Mouse (Mus musculus): Measurements from ENCODE around the gene Adarb2. TPM values are rescaled to one million over a fixed set of nuclear protein-coding genes. Genes with fewer than 3 reads are reported as not detected.

Adarb2 gene
- polyA plus RNA-seq, 1 experiment from 2014 or later, result 0.29 TPM

- WGBS, result 49% methylated on average over 5 of the region's 5 CpGs
- H3K4me2 ChIP-seq (ENCODE audit: low read depth, low read length), result no peak overlapping the region
- H3K4me3 ChIP-seq (ENCODE audit: low read length), result no peak overlapping the region
- H3K27me3 ChIP-seq (ENCODE audit: control insufficient read depth, insufficient read depth, low read depth, low read length), result no peaks in the 10 kb centered on the region
- no peaks in the 10 kb centered on the region for H3K36me3 ChIP-seq (ENCODE audit: control insufficient read depth, insufficient read depth, low read length)
- H3K9me3 ChIP-seq (ENCODE audit: control insufficient read depth, low read length), result no peaks in the 10 kb centered on the region
- no peak for ATAC-seq (ENCODE audit: low read depth)
- H3K27ac ChIP-seq (ENCODE audit: low read length), result no peak overlapping the region
- peaks cover 4% of the 10 kb centered on the region; the same call in 1 of the 2 replicates for H3K4me1 ChIP-seq (replicated peaks; ENCODE audit: control insufficient read depth, insufficient read depth, low read length)
- H3K9ac ChIP-seq (ENCODE audit: low read length), result no peak overlapping the region
Observed at GRCm38 (mm10) chr13:8632072-8632471, 429.4 kb downstream of the Adarb2 start.

- no peaks in the 10 kb centered on the region for H3K36me3 ChIP-seq (ENCODE audit: control insufficient read depth, insufficient read depth, low read length)
- H3K4me3 ChIP-seq (ENCODE audit: low read length), result no peak overlapping the region
- ATAC-seq (ENCODE audit: low read depth), result peak; percentile 71
- H3K9ac ChIP-seq (ENCODE audit: low read length), result no peak overlapping the region
- no peak overlapping the region for H3K4me2 ChIP-seq (ENCODE audit: low read depth, low read length)
- no peaks in the 10 kb centered on the region for H3K9me3 ChIP-seq (ENCODE audit: control insufficient read depth, low read length)
- 36% methylated on average over 5 of the region's 5 CpGs for WGBS
- peaks cover 4% of the 10 kb centered on the region; the same call in 1 of the 2 replicates for H3K4me1 ChIP-seq (replicated peaks; ENCODE audit: control insufficient read depth, insufficient read depth, low read length)
- H3K27me3 ChIP-seq (ENCODE audit: control insufficient read depth, insufficient read depth, low read depth, low read length), result no peaks in the 10 kb centered on the region
- no peak overlapping the region for H3K27ac ChIP-seq (ENCODE audit: low read length)
Observed at GRCm38 (mm10) chr13:8633385-8634337, 431.0 kb downstream of the Adarb2 start.

DNA sequence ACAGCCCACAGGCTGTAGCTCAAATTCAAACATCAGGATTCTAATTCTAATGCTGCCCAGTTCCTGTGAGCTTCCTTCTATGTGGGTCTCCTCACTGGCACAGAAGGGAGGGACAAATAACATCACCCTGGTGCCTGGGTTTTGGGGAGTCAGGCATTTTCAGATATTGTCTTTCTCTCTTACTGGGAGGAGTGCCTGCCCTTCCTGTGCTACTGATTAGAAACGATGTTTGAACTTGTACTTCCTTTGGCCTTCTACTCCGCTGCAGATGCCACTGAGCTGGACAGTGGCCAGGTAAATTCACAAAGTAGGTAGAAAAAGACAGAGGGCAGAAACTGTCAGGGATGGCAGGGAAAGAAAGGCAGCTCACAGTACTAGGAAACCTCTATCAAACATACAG is 439.4 kb downstream of the Adarb2 start:
- no peak overlapping the region for H3K4me3 ChIP-seq (ENCODE audit: low read length)
- no peaks in the 10 kb centered on the region for H3K9me3 ChIP-seq (ENCODE audit: control insufficient read depth, low read length)
- H3K27me3 ChIP-seq (ENCODE audit: control insufficient read depth, insufficient read depth, low read depth, low read length), result no peaks in the 10 kb centered on the region
- no peaks in the 10 kb centered on the region for H3K36me3 ChIP-seq (ENCODE audit: control insufficient read depth, insufficient read depth, low read length)
- 28% methylated on average over 2 of the region's 2 CpGs for WGBS
- H3K4me1 ChIP-seq (replicated peaks; ENCODE audit: control insufficient read depth, insufficient read depth, low read length), result no peaks in the 10 kb centered on the region
- H3K9ac ChIP-seq (ENCODE audit: low read length), result no peak overlapping the region
- no peak overlapping the region for H3K4me2 ChIP-seq (ENCODE audit: low read depth, low read length)
- no peak overlapping the region for H3K27ac ChIP-seq (ENCODE audit: low read length)
- no peak for ATAC-seq (ENCODE audit: low read depth)

GRCm38 (mm10) chr13:8643920-8644319 is 441.3 kb downstream of the Adarb2 start:
- Histone ChIP-seq H3K4me2 (ENCODE audit: low read depth, low read length) (no peak overlapping the region), H3K9ac (ENCODE audit: low read length) (no peak overlapping the region), H3K27me3 (ENCODE audit: control insufficient read depth, insufficient read depth, low read depth, low read length) (no peaks in the 10 kb centered on the region), H3K4me1 (replicated peaks; ENCODE audit: control insufficient read depth, insufficient read depth, low read length) (no peaks in the 10 kb centered on the region), H3K4me3 (ENCODE audit: low read length) (no peak overlapping the region), H3K9me3 (ENCODE audit: control insufficient read depth, low read length) (no peaks in the 10 kb centered on the region), H3K27ac (ENCODE audit: low read length) (no peak overlapping the region), H3K36me3 (ENCODE audit: control insufficient read depth, insufficient read depth, low read length) (no peaks in the 10 kb centered on the region)
- no peak for ATAC-seq (ENCODE audit: low read depth)
- 58% methylated on average over 3 of the region's 3 CpGs for WGBS

- ATAC-seq (ENCODE audit: low read depth), result no peak
- no peak overlapping the region for H3K9ac ChIP-seq (ENCODE audit: low read length)
Observed at GRCm38 (mm10) chr13:8644805-8645679, 442.4 kb downstream of the Adarb2 start.

GRCm38 (mm10) chr13:8649261-8649660 is 446.6 kb downstream of the Adarb2 start:
- Histone ChIP-seq H3K9me3 (ENCODE audit: control insufficient read depth, low read length) (no peaks in the 10 kb centered on the region), H3K27ac (ENCODE audit: low read length) (no peak overlapping the region), H3K9ac (ENCODE audit: low read length) (no peak overlapping the region), H3K4me2 (ENCODE audit: low read depth, low read length) (no peak overlapping the region), H3K36me3 (ENCODE audit: control insufficient read depth, insufficient read depth, low read length) (no peaks in the 10 kb centered on the region), H3K27me3 (ENCODE audit: control insufficient read depth, insufficient read depth, low read depth, low read length) (no peaks in the 10 kb centered on the region), H3K4me1 (replicated peaks; ENCODE audit: control insufficient read depth, insufficient read depth, low read length) (no peaks in the 10 kb centered on the region), H3K4me3 (ENCODE audit: low read length) (no peak overlapping the region)
- no peak for ATAC-seq (ENCODE audit: low read depth)
- WGBS, result 62% methylated on average over 2 of the region's 2 CpGs

More at GRCm38 (mm10) chr13:8644805-8645679, 442.4 kb downstream of the Adarb2 start:
- Histone ChIP-seq H3K36me3 (ENCODE audit: control insufficient read depth, insufficient read depth, low read length) (no peaks in the 10 kb centered on the region), H3K27me3 (ENCODE audit: control insufficient read depth, insufficient read depth, low read depth, low read length) (no peaks in the 10 kb centered on the region), H3K9me3 (ENCODE audit: control insufficient read depth, low read length) (no peaks in the 10 kb centered on the region), H3K27ac (ENCODE audit: low read length) (no peak overlapping the region), H3K4me3 (ENCODE audit: low read length) (no peak overlapping the region), H3K4me1 (replicated peaks; ENCODE audit: control insufficient read depth, insufficient read depth, low read length) (no peaks in the 10 kb centered on the region), H3K4me2 (ENCODE audit: low read depth, low read length) (no peak overlapping the region)
- 63% methylated on average over 9 of the region's 9 CpGs for WGBS

DNA sequence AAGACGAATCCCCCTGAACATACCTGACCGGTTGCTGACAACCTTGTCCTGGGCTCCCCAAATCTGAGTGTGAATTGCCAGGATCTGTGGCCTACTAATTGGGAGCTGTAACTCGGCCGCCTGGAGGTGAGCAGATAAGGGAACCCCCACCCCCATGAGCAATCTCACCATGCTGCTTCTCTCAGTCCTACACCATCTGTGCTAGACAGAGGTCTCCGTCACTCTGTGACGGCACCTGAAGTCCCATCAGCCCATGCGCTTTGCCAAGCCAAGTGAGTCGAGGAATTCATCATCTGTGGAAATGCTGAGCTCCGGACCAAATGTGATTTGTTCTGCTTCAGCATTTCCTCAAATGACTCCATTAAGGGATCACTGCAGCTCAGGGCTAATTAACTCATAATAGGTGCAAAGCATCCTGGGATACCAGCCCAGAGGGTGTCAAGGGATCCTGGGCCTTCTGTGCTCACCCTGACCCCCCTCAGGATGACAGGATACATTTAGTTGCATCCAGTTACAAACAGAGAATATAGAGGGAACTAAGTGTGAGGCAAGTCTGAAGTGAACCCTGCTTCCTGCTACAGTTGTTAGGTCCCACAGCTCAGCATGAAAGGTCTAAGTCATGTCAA is 462.1 kb downstream of the Adarb2 start:
- H3K4me1 ChIP-seq (replicated peaks; ENCODE audit: control insufficient read depth, insufficient read depth, low read length), result no peaks in the 10 kb centered on the region
- H3K27me3 ChIP-seq (ENCODE audit: control insufficient read depth, insufficient read depth, low read depth, low read length), result no peaks in the 10 kb centered on the region
- H3K9ac ChIP-seq (ENCODE audit: low read length), result no peak overlapping the region
- no peak overlapping the region for H3K27ac ChIP-seq (ENCODE audit: low read length)
- no peaks in the 10 kb centered on the region for H3K36me3 ChIP-seq (ENCODE audit: control insufficient read depth, insufficient read depth, low read length)
- H3K9me3 ChIP-seq (ENCODE audit: control insufficient read depth, low read length), result no peaks in the 10 kb centered on the region
- no peak for ATAC-seq (ENCODE audit: low read depth)
- H3K4me3 ChIP-seq (ENCODE audit: low read length), result no peak overlapping the region
- WGBS, result 91% methylated on average over 9 of the region's 9 CpGs
- no peak overlapping the region for H3K4me2 ChIP-seq (ENCODE audit: low read depth, low read length)

DNA sequence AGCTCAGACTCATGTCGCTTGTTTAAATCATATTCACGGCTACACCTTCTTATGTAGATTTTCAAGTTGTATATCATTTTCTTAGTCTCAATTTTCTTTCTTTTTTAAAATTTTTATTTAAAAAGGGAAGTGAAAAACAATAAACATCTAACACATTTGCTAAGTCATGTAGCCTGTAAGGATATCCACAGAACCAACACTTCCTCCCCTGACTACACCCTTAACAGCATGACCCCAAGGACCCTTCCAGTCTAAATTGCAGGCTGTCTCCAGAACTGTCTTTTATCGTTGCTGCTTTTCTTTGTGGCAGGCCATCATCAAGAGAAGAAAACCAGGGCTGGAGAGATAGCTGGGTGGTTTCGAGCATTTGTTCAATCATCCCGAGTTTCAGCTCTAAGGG is 474.5 kb downstream of the Adarb2 start:
- H3K9ac ChIP-seq (ENCODE audit: low read length), result no peak overlapping the region
- 67% methylated on average over 5 of the region's 5 CpGs for WGBS
- H3K4me3 ChIP-seq (ENCODE audit: low read length), result no peak overlapping the region
- H3K36me3 ChIP-seq (ENCODE audit: control insufficient read depth, insufficient read depth, low read length), result no peaks in the 10 kb centered on the region
- no peak overlapping the region for H3K4me2 ChIP-seq (ENCODE audit: low read depth, low read length)
- no peak for ATAC-seq (ENCODE audit: low read depth)
- no peaks in the 10 kb centered on the region for H3K9me3 ChIP-seq (ENCODE audit: control insufficient read depth, low read length)
- no peaks in the 10 kb centered on the region for H3K4me1 ChIP-seq (replicated peaks; ENCODE audit: control insufficient read depth, insufficient read depth, low read length)
- H3K27me3 ChIP-seq (ENCODE audit: control insufficient read depth, insufficient read depth, low read depth, low read length), result no peaks in the 10 kb centered on the region
- H3K27ac ChIP-seq (ENCODE audit: low read length), result no peak overlapping the region
